Mouse (Mus musculus): ENCODE results near the gene Mkln1. TPM values are rescaled to one million over a fixed set of nuclear protein-coding genes. Genes with fewer than 3 reads are reported as not detected.

Gene Mkln1
- polyA plus RNA-seq, 1 experiment from 2014 or later, result 207 TPM

DNA sequence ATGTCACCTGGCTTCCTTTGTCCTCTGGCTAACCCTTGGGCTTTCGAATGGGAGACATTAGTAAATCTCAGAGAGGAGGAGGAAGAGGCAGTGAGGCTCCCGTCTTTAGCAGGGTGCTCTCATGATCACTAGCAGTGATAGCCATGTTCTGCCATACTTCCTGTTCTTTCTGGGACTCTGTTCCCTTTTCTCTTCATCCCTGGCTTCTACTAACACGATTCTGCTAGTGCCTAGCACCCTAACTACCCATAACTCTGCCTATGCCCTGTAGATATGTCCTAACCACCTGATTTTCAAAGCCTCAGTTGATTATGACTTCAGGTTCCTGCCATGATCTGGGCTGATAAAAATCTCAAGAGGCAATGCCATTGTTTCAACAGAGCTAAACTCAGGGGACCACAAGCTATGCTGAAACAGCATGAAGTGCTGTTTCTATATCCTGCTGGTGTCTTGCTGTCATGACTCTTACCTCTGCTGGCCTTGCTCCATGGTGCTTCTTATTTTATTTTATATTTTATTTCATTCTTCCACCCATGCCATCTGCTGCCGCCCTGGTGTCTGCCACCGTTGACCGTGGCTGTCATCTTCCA lies 25.4 kb upstream of the Mkln1 start:
- no peaks in the 10 kb centered on the region for H3K9me3 ChIP-seq
- H3K27ac ChIP-seq, result no peak overlapping the region
- H3K4me2 ChIP-seq, result no peak overlapping the region
- H3K4me3 ChIP-seq (replicated peaks), result no peak overlapping the region
- 0 out of 2 replicates have a peak, but pooled peaks cover 6% of the 10 kb centered on the region for H3K4me1 ChIP-seq (replicated peaks)
- no peak for ATAC-seq (ENCODE audit: insufficient number of reproducible peaks, insufficient read depth, low FRiP score, low TSS enrichment, low read depth)
- H3K9ac ChIP-seq (replicated peaks), result no peak overlapping the region
- H3K27me3 ChIP-seq, result no peaks in the 10 kb centered on the region
- WGBS, result 89% methylated on average over 6 of the region's 6 CpGs
- H3K36me3 ChIP-seq, result no peaks in the 10 kb centered on the region

DNA sequence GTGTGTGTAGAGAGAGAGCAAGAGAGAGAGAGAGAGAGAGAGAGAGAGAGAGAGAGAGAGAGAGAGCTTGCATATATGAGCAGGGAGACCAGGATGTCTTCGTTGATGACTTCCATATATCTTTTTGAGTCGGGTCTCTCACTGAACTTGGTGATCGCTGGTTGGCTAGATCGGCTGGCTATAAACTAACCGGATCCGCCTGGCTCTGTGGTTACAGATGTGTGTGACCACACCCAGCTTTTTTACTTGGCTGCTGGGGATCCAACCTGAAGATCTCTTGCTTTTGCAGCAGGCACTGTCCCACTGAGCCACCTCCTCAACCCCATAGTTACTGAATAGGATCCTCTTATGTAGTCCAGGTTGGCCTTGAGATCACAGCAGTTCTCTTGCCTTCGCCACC lies 15.5 kb upstream of the Mkln1 start:
- H3K4me2 ChIP-seq, result no peak overlapping the region
- H3K4me1 ChIP-seq (replicated peaks), result no peaks in the 10 kb centered on the region
- no peak for ATAC-seq (ENCODE audit: insufficient number of reproducible peaks, insufficient read depth, low FRiP score, low TSS enrichment, low read depth)
- WGBS, result 75% methylated on average over 7 of the region's 7 CpGs
- no peaks in the 10 kb centered on the region for H3K9me3 ChIP-seq
- no peaks in the 10 kb centered on the region for H3K27me3 ChIP-seq
- H3K9ac ChIP-seq (replicated peaks), result no peak overlapping the region
- no peaks in the 10 kb centered on the region for H3K36me3 ChIP-seq
- H3K27ac ChIP-seq, result no peak overlapping the region
- H3K4me3 ChIP-seq (replicated peaks), result no peak overlapping the region

DNA sequence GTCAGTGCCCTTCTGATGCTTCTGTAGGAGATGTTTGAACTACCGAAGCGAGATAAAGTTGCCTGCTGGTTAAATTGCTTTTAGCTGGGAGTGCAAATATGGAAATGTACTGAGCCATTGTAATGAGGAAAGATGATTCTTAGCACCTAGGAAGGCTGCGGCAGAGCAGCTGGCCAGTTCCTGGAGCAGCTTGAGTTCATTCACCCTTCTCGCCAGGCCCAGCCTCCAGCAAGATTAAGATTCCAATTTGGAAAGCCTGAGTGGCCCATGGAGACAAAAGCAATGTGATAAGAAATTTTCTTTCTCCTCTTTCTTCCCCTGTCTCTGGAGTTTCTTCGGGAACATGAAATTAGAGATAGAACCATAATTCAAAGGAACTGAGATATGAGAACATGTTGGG lies 13.7 kb upstream of the Mkln1 start:
- H3K4me1 ChIP-seq (replicated peaks), result no peaks in the 10 kb centered on the region
- 76% methylated on average over 5 of the region's 5 CpGs for WGBS
- no peaks in the 10 kb centered on the region for H3K9me3 ChIP-seq
- H3K4me2 ChIP-seq, result no peak overlapping the region
- no peaks in the 10 kb centered on the region for H3K36me3 ChIP-seq
- H3K9ac ChIP-seq (replicated peaks), result no peak overlapping the region
- no peak overlapping the region for H3K4me3 ChIP-seq (replicated peaks)
- no peaks in the 10 kb centered on the region for H3K27me3 ChIP-seq
- ATAC-seq (ENCODE audit: insufficient number of reproducible peaks, insufficient read depth, low FRiP score, low TSS enrichment, low read depth), result no peak
- H3K27ac ChIP-seq, result no peak overlapping the region

DNA sequence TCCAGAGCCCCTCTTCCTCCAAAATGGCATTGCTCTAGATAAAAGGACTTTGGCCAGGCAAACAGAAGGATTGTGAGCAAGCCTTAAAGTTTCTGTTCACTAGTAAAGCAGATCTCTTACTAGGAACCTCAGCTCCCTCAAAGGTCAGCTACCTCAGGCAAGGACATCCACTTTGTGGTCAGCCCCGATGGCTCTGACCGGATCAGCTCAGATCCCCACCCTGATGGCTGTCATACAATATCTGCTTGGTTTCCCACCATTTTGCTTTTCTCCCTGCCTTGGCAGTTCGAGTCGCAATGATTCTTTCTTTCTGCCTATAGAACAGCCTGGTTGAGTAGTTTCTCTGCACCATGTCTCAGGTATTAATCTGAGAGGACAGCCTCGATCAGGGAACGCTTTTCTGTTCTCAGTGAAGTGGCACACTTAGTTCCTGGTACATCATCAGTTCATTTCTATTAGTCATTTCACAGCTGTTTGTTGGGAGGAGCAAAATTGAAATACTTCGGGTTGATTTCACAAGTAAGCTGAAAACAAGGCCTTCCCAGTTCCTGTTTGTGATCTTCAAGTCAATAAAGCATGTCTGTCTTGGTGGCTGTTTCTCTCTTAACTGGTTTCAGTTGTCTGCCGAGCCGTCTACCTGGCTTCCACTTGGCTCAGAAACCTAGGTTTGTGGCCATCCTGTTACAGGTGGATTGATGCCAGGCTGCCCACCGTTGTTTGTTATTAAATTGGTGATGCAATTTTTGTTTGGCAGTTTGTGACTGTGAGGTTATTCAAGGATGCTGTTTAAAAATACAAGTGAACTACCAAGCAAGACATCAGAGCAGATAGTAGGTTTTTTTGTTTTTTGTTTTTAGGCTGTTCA lies 13.0 kb upstream of the Mkln1 start:
- H3K4me3 ChIP-seq (replicated peaks), result no peak overlapping the region
- 87% methylated on average over 10 of the region's 10 CpGs for WGBS
- no peak overlapping the region for H3K4me2 ChIP-seq
- H3K36me3 ChIP-seq, result no peaks in the 10 kb centered on the region
- no peak for ATAC-seq (ENCODE audit: insufficient number of reproducible peaks, insufficient read depth, low FRiP score, low TSS enrichment, low read depth)
- H3K9me3 ChIP-seq, result no peaks in the 10 kb centered on the region
- no peaks in the 10 kb centered on the region for H3K27me3 ChIP-seq
- no peaks in the 10 kb centered on the region for H3K4me1 ChIP-seq (replicated peaks)
- no peak overlapping the region for H3K27ac ChIP-seq
- H3K9ac ChIP-seq (replicated peaks), result no peak overlapping the region

DNA sequence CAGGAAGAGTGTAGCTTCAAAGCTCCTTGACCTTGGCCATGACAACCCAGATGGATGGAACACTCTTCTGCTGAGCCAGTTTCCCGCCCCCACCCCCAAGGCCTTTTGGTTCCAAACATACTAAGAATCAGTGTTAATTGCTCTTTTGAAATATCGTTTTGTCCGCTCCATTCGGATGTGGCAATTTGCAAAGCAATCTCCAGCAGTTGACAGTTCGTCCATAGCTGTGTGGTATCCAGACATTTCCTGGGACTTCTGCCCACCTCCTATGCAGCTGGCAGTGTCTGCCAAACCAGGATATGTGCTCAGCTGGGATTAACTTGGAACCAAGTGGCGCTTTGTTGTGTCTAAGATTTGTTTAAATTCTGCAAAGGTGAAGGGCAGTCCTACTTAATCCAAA lies 8.8 kb upstream of the Mkln1 start:
- H3K4me3 ChIP-seq (replicated peaks), result no peak overlapping the region
- no peak overlapping the region for H3K27ac ChIP-seq
- H3K9me3 ChIP-seq, result no peaks in the 10 kb centered on the region
- 86% methylated on average over 6 of the region's 6 CpGs for WGBS
- H3K36me3 ChIP-seq, result no peaks in the 10 kb centered on the region
- ATAC-seq (ENCODE audit: insufficient number of reproducible peaks, insufficient read depth, low FRiP score, low TSS enrichment, low read depth), result no peak
- H3K4me1 ChIP-seq (replicated peaks), result no peaks in the 10 kb centered on the region
- H3K4me2 ChIP-seq, result no peak overlapping the region
- H3K9ac ChIP-seq (replicated peaks), result no peak overlapping the region
- H3K27me3 ChIP-seq, result no peaks in the 10 kb centered on the region

DNA sequence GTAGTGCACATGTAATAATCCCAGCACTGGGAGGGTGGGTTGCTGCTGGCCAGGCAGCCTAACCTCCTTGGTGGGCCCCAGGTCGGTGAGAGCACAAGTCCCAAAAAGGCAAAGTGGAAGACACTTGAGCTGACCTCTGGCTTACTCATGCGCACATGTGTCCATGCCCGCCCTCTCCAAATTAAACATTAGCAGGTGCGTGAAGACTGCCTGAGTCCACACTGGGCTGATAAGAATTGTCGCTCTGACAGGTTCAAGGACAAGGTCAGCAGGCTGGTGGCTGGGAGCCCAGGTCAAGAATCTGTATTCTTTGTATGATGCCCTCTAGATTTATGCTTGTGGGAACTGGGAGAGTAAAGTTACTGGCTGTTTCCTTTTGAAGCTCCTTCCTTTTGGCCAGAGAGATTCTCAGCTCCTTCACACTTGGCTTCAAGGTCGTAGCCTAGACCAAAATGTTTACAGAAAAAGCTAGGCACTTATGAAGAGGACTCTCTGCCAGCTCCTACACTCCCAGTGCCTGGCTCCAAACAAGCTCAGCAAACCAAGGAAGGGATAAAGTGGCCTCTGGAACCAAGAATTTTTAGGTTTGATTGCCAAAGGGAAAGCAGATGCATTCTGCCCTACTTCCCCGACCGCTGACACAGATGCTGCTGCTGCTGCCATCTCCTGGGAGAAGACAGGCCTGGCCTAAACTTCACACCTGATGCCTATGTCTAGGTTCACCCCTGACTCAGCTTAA lies 8.1 kb upstream of the Mkln1 start:
- H3K9ac ChIP-seq (replicated peaks), result no peak overlapping the region
- H3K4me2 ChIP-seq, result no peak overlapping the region
- no peaks in the 10 kb centered on the region for H3K9me3 ChIP-seq
- 66% methylated on average over 8 of the region's 8 CpGs for WGBS
- H3K36me3 ChIP-seq, result no peaks in the 10 kb centered on the region
- no peaks in the 10 kb centered on the region for H3K4me1 ChIP-seq (replicated peaks)
- no peak overlapping the region for H3K4me3 ChIP-seq (replicated peaks)
- ATAC-seq (ENCODE audit: insufficient number of reproducible peaks, insufficient read depth, low FRiP score, low TSS enrichment, low read depth), result no peak
- no peaks in the 10 kb centered on the region for H3K27me3 ChIP-seq
- H3K27ac ChIP-seq, result no peak overlapping the region

DNA sequence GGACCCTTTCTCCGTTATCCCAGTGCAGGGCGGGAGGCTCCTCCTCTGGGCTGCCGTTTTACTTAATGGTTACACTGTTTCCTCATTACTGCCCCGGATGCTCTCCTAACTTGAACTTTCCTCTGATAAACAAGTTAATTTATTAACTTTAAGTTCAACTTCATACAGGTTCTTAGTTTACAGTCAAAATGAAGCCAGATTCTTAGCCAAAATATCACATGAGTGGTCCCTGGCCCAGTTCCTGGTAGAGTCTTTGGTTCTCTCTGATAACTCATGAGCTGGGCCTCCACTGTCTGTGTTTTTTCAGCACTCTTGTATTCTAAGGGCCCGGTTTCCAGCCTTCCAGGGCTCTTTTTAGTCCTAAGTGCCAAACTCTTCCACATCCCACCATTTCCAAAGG lies 5.7 kb upstream of the Mkln1 start:
- ATAC-seq (ENCODE audit: insufficient number of reproducible peaks, insufficient read depth, low FRiP score, low TSS enrichment, low read depth), result no peak
- 77% methylated on average over 5 of the region's 5 CpGs for WGBS
- Histone ChIP-seq H3K36me3 (no peaks in the 10 kb centered on the region), H3K4me1 (replicated peaks) (no peaks in the 10 kb centered on the region), H3K9ac (replicated peaks) (no peak overlapping the region), H3K27ac (no peak overlapping the region), H3K27me3 (no peaks in the 10 kb centered on the region), H3K4me3 (replicated peaks) (no peak overlapping the region), H3K9me3 (no peaks in the 10 kb centered on the region), H3K4me2 (no peak overlapping the region)

DNA sequence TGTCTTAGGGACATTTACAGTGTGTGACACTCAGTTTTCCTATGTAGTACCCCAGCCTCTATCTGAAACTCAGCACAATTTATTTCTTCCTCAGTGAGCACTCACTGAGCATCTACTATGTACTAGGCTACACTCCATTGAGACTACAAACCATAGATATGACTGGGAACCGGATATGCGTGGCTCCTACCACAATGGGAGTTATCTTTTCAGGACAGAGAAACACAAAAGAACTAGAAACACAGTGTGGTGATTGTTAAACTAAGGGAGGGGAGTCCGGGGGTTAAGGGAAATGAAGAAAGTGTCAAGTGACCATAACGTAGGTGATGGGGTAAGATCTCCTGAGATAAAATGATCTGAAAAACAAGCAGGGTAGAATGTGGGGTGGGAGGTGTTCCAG lies 2.4 kb upstream of the Mkln1 start:
- H3K9me3 ChIP-seq, result no peaks in the 10 kb centered on the region
- H3K4me1 ChIP-seq (replicated peaks), result peaks cover 16% of the 10 kb centered on the region
- no peak overlapping the region for H3K27ac ChIP-seq
- H3K4me2 ChIP-seq, result no peak overlapping the region
- H3K27me3 ChIP-seq, result no peaks in the 10 kb centered on the region
- no peak for ATAC-seq (ENCODE audit: insufficient number of reproducible peaks, insufficient read depth, low FRiP score, low TSS enrichment, low read depth)
- H3K4me3 ChIP-seq (replicated peaks), result no peak overlapping the region
- H3K9ac ChIP-seq (replicated peaks), result no peak overlapping the region
- no peaks in the 10 kb centered on the region for H3K36me3 ChIP-seq
- 83% methylated on average over 4 of the region's 4 CpGs for WGBS

DNA sequence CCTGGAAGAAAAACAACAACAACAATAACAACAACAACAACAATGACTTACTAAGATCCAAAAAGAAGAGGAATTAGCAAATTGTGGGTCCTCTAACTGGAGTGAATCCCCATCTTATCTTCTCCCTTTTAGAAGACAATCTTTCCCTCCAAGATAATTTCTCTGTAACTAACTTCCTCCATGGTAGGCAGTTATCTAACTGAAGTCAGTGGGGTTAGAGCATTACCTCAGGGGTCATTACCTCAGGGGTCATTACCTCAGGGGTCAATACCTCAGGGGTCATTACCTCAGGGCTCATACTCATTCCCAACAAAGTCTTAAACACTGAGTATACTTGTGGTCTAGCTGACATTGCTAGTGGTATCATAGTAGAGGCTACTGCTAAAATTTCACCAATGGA lies 1.2 kb upstream of the Mkln1 start:
- ATAC-seq (ENCODE audit: insufficient number of reproducible peaks, insufficient read depth, low FRiP score, low TSS enrichment, low read depth), result no peak
- no peak overlapping the region for H3K9ac ChIP-seq (replicated peaks)
- no peaks in the 10 kb centered on the region for H3K36me3 ChIP-seq
- H3K4me1 ChIP-seq (replicated peaks), result peaks cover 20% of the 10 kb centered on the region
- no peak overlapping the region for H3K27ac ChIP-seq
- no peak overlapping the region for H3K4me2 ChIP-seq
- no peaks in the 10 kb centered on the region for H3K27me3 ChIP-seq
- no peaks in the 10 kb centered on the region for H3K9me3 ChIP-seq
- no peak overlapping the region for H3K4me3 ChIP-seq (replicated peaks)

DNA sequence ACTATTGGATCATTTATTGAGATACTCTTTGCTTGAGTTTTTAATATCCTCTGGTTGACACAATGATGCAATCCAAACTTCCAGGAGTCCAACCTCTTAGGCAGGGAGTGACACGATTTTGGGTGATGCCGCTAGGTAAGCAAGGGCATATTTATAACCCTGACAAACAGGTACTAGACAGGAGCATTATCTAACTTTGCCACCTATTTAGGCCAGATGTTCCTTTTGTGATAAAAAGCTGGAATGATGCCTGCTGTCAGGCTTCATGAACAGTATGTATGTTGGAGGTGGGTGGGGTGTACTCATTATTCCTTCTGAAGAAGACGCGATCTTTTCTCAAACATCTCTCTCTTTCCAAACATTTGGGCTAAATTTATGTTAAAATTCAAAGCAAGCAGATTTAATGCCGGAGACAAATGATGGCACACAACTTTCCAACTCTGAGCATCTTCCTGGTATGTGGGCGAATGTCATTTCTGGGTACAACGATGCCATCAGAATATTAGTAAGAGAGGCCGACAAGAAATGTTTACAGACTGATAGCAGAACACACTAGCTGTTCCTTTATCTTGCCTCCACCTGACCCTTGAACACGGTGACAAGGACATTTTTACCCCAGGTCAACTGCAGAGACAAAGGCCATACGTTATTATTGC lies 632 bp upstream of the Mkln1 start:
- ATAC-seq (ENCODE audit: insufficient number of reproducible peaks, insufficient read depth, low FRiP score, low TSS enrichment, low read depth), result no peak
- Histone ChIP-seq H3K9me3 (no peaks in the 10 kb centered on the region), H3K36me3 (no peaks in the 10 kb centered on the region), H3K4me1 (replicated peaks) (peaks cover 23% of the 10 kb centered on the region), H3K4me3 (replicated peaks) (0 out of 2 replicates have a peak overlapping the region, but pooled peaks have one; percentile 98), H3K4me2 (peak overlapping the region; percentile 93), H3K27ac (no peak overlapping the region), H3K9ac (replicated peaks) (no peak overlapping the region), H3K27me3 (no peaks in the 10 kb centered on the region)
- WGBS, result 63% methylated on average over 10 of the region's 10 CpGs

DNA sequence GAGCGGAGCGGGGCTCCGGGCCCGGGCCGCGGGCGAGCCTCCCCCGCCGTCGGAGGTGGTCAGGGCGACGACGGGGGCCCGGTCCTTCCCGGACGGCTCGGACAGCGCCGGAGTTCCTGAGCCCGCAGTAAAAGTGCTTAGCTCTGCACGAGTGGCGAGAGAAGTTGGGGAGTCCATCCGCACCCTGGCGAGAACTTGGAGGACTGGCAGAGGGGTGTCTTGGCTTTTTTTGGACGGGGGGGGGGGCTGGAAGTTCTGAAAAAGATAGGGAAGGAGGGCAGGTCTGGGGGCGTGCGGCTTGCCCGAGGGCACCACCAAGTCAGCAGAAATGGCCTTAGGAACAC lies 643 bp downstream of the Mkln1 start:
- H3K9ac ChIP-seq (replicated peaks), result peak overlapping the region; percentile 98
- WGBS, result under 1% methylated on average over 28 of the region's 28 CpGs
- H3K36me3 ChIP-seq, result no peaks in the 10 kb centered on the region
- H3K4me2 ChIP-seq, result peak overlapping the region; percentile 93
- no peaks in the 10 kb centered on the region for H3K9me3 ChIP-seq
- no peaks in the 10 kb centered on the region for H3K27me3 ChIP-seq
- peak overlapping the region; percentile 96 for H3K27ac ChIP-seq
- H3K4me1 ChIP-seq (replicated peaks), result peaks cover 24% of the 10 kb centered on the region
- H3K4me3 ChIP-seq (replicated peaks), result peak overlapping the region; percentile 98
- 0 out of 2 replicates have a peak, but pooled peaks have one; percentile 30 for ATAC-seq (ENCODE audit: insufficient number of reproducible peaks, insufficient read depth, low FRiP score, low TSS enrichment, low read depth)
